Mouse (Mus musculus) cerebellum, adult 2 months (tissue): Measurements from ENCODE around the gene Gm16430. TPM values are rescaled to one million over a fixed set of nuclear protein-coding genes. Genes with fewer than 3 reads are reported as not detected.
"Not testable (repeated sequence)": the region's sequence is repeated elsewhere in the genome, so short reads cannot be mapped to it uniquely, and the experiment has no call there.

Source experiments
- DNase-seq, 2 experiments: peaks; one replicate each; pipeline ENCODE4 v3.0.0; 2021
- H3K27ac ChIP-seq: fragments of 200-500 bp; 2 replicates; pipeline ENCODE4 v1.5.1; 2012; ENCODE audit warnings: low read length, control low read depth, inconsistent platforms; ENCODE audit not compliant: insufficient read depth
- H3K27me3 ChIP-seq: fragments of 200-500 bp; 2 replicates; pipeline ENCODE4 v1.6.1; 2012; ENCODE audit warnings: inconsistent platforms, mild to moderate bottlenecking, low read length, moderate library complexity; ENCODE audit not compliant: control insufficient read depth, insufficient read depth
- H3K4me1 ChIP-seq: fragments of 200-500 bp; 2 replicates; pipeline ENCODE4 v1.6.1; 2011; ENCODE audit warnings: low read length; ENCODE audit not compliant: control insufficient read depth, insufficient read depth
- H3K4me3 ChIP-seq: fragments of 200-500 bp; replicated peaks from 2 replicates; pipeline ENCODE3; 2011; ENCODE audit warnings: mild to moderate bottlenecking, low read depth, low read length, control low read depth; ENCODE audit not compliant: insufficient read depth
- WGBS: fragments of 180-500 bp; shearing (Covaris S2); methylation state at CpG from one replicate; pipeline ENCODE4 v1.1.7; 2018; 5-methylcytosine and 5-hydroxymethylcytosine counted together
- polyA plus RNA-seq: library from polyadenylated mRNA; depleted of rRNA; stranded (reverse); fragments of >200 nt; gene quantifications from 2 replicates; pipeline ENCODE4 v1.2.3, GENCODE M21; 2012; rRNA removed

Gm16430 gene
- not detected in 2 replicates for polyA plus RNA-seq

DNA sequence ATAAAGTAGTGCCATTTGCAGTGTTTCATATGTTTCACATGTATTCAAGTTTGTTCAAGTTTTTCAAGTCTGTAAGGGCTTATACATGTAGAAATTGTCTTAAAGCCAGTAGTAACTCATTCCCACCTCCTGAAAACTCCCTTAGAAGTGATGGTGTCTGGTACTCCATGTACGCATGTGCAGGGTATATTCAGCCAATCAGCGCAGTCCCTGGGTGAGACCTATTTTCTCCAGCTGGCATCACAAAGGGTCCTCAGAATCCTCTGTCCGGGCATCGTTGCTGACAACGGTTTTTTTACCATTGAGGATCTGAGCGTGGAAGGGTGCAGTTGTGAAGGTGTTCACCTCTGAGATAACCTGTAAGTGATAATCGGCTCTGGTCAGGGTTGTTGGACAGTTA is at the start of gene Gm16430:
TSS of gene Gm16430 (plus strand) at position 301 of the 400 bp plus-strand sequence.
- WGBS, result no CpG with 5 or more reads among the region's 7 CpGs
- H3K4me3 ChIP-seq, DNase-seq: not testable (repeated sequence)

More for the DNA sequence above, at the start of gene Gm16430:
- H3K27me3 ChIP-seq, H3K27ac ChIP-seq, H3K4me1 ChIP-seq: not testable (repeated sequence)

Other genes with a start within 250 kb of the Gm16430 start
- gene Gm16405, start 91.0 kb upstream of the Gm16430 start, polyA plus RNA-seq, result not detected in 2 replicates